Mouse (Mus musculus): ENCODE measurements around the gene Pklr.

Pklr gene

GRCm38 (mm10) chr3:89164506-89165267 lies 28.7 kb downstream of the Pklr start, which contains the start of gene Clk2:
Clk2 (plus strand) TSS chr3:89164795.
- peak; percentile 90 to 95 for DNase-seq

- DNase-seq, result no peak
Observed at GRCm38 (mm10) chr3:89165268-89165870, 29.4 kb downstream of the Pklr start.

GRCm38 (mm10) chr3:89166945-89167344 lies 31.0 kb downstream of the Pklr start:
- no peak for DNase-seq

GRCm38 (mm10) chr3:89174844-89175243 lies 38.9 kb downstream of the Pklr start:
- DNase-seq, result no peak

GRCm38 (mm10) chr3:89175544-89175943 lies 39.6 kb downstream of the Pklr start:
- DNase-seq, result no peak

GRCm38 (mm10) chr3:89176421-89176820 lies 40.5 kb downstream of the Pklr start:
- no peak for DNase-seq

GRCm38 (mm10) chr3:89177242-89178106 lies 41.5 kb downstream of the Pklr start, which contains the start of gene Scamp3:
Scamp3 (plus strand) TSS chr3:89177473.
- peak; percentile 83 to 85 for DNase-seq

GRCm38 (mm10) chr3:89178107-89178385 lies 42.1 kb downstream of the Pklr start:
- no peak for DNase-seq

GRCm38 (mm10) chr3:89179056-89179455 lies 43.1 kb downstream of the Pklr start:
- DNase-seq, result no peak

- no peak for DNase-seq
Observed at GRCm38 (mm10) chr3:89181749-89182500, 46.0 kb downstream of the Pklr start.

GRCm38 (mm10) chr3:89182531-89183057 lies 46.7 kb downstream of the Pklr start:
- DNase-seq, result no peak

GRCm38 (mm10) chr3:89183058-89183958 lies 47.4 kb downstream of the Pklr start, which contains the start of gene Fam189b:
Fam189b (plus strand) TSS chr3:89183143.
- DNase-seq, result peak; percentile 83 to 90

- DNase-seq, result peak in 1 of 2 experiments; percentile 39
Observed at GRCm38 (mm10) chr3:89183959-89184315, 48.0 kb downstream of the Pklr start.

- no peak for DNase-seq
Observed at GRCm38 (mm10) chr3:89187197-89187596, 51.3 kb downstream of the Pklr start.

GRCm38 (mm10) chr3:89187690-89188477 lies 51.9 kb downstream of the Pklr start:
- no peak for DNase-seq

GRCm38 (mm10) chr3:89188478-89188875 lies 52.5 kb downstream of the Pklr start:
- DNase-seq, result no peak

- DNase-seq, result no peak
Observed at GRCm38 (mm10) chr3:89190436-89190835, 54.5 kb downstream of the Pklr start.

- DNase-seq, result no peak
Observed at GRCm38 (mm10) chr3:89193351-89193750, 57.4 kb downstream of the Pklr start.

GRCm38 (mm10) chr3:89193853-89194252 lies 57.9 kb downstream of the Pklr start:
- no peak for DNase-seq

All from cerebellum, postnatal 36 days (tissue).